Mouse (Mus musculus) embryonic facial prominence, embryonic 13.5 days (tissue): ENCODE measurements around the gene Ass1. TPM values are rescaled to one million over a fixed set of nuclear protein-coding genes. Genes with fewer than 3 reads are reported as not detected.

Experiments used
- ATAC-seq: fragments of 200-750 bp; cut with Nextera tagmentation; 2 replicates; pipeline ENCODE4 v1.8.0; 2017; ENCODE audit warnings: low read depth; ENCODE audit not compliant: insufficient number of reproducible peaks, insufficient read depth, low FRiP score, low TSS enrichment
- H3K27ac ChIP-seq: fragments of 300-500 bp; sonication (generic); 2 replicates; pipeline ENCODE4 v1.5.1; 2015; ENCODE audit warnings: moderate library complexity, mild to moderate bottlenecking, inconsistent platforms
- H3K27me3 ChIP-seq: fragments of 300-500 bp; sonication (generic); 2 replicates; pipeline ENCODE4 v1.6.1; 2015; ENCODE audit warnings: mild to moderate bottlenecking, inconsistent platforms
- H3K36me3 ChIP-seq: fragments of 300-500 bp; sonication (generic); 2 replicates; pipeline ENCODE4 v1.6.1; 2015; ENCODE audit warnings: mild to moderate bottlenecking, inconsistent platforms
- H3K4me1 ChIP-seq: fragments of 300-500 bp; sonication (generic); 2 replicates; pipeline ENCODE4 v1.6.1; 2015; ENCODE audit warnings: inconsistent platforms
- H3K4me2 ChIP-seq: fragments of 300-500 bp; sonication (generic); 2 replicates; pipeline ENCODE4 v1.6.1; 2015; ENCODE audit warnings: moderate library complexity, mild to moderate bottlenecking, inconsistent platforms
- H3K4me3 ChIP-seq: fragments of 300-500 bp; sonication (generic); 2 replicates; pipeline ENCODE4 v1.5.1; 2015; ENCODE audit warnings: mild to moderate bottlenecking, inconsistent platforms
- H3K9ac ChIP-seq: fragments of 300-500 bp; sonication (generic); 2 replicates; pipeline ENCODE4 v1.6.1; 2015; ENCODE audit warnings: mild to moderate bottlenecking, inconsistent platforms
- H3K9me3 ChIP-seq: fragments of 300-500 bp; sonication (generic); 2 replicates; pipeline ENCODE4 v1.6.1; 2016; ENCODE audit warnings: inconsistent platforms
- WGBS: fragments of 180-500 bp; shearing (Covaris S2); methylation state at CpG from one replicate; pipeline ENCODE4 v1.1.7; 2015; ENCODE audit warnings: mixed read lengths; 5-methylcytosine and 5-hydroxymethylcytosine counted together
- polyA plus RNA-seq: library from polyadenylated mRNA; unstranded; fragments of >200 nt; fragmentation: Nextera tagmentation; extraction: Ambion mirVana; gene quantifications from 2 replicates; pipeline ENCODE4 v1.2.1, GENCODE M21; 2015

Gene Ass1
- polyA plus RNA-seq, 1 experiment from 2014 or later, result 15.3 TPM

GRCm38 (mm10) chr2:31447536-31447935 lies 22.5 kb upstream of the Ass1 start:
- no peak overlapping the region for H3K27ac ChIP-seq
- no peak for ATAC-seq
- no peaks in the 10 kb centered on the region for H3K9me3 ChIP-seq
- 76% methylated on average over 2 of the region's 2 CpGs for WGBS
- H3K9ac ChIP-seq, result no peak overlapping the region
- H3K4me1 ChIP-seq, result peaks cover 52% of the 10 kb centered on the region
- H3K36me3 ChIP-seq, result no peaks in the 10 kb centered on the region
- H3K4me2 ChIP-seq, result no peak overlapping the region
- H3K27me3 ChIP-seq, result no peaks in the 10 kb centered on the region
- no peak overlapping the region for H3K4me3 ChIP-seq

GRCm38 (mm10) chr2:31448756-31449440 lies 21.1 kb upstream of the Ass1 start:
- no peaks in the 10 kb centered on the region for H3K36me3 ChIP-seq
- no peaks in the 10 kb centered on the region for H3K27me3 ChIP-seq
- H3K4me3 ChIP-seq, result no peak overlapping the region
- H3K4me1 ChIP-seq, result peaks cover 46% of the 10 kb centered on the region
- H3K9ac ChIP-seq, result no peak overlapping the region
- WGBS, result 48% methylated on average over 3 of the region's 3 CpGs
- H3K4me2 ChIP-seq, result no peak overlapping the region
- H3K27ac ChIP-seq, result no peak overlapping the region
- no peaks in the 10 kb centered on the region for H3K9me3 ChIP-seq
- no peak for ATAC-seq

DNA sequence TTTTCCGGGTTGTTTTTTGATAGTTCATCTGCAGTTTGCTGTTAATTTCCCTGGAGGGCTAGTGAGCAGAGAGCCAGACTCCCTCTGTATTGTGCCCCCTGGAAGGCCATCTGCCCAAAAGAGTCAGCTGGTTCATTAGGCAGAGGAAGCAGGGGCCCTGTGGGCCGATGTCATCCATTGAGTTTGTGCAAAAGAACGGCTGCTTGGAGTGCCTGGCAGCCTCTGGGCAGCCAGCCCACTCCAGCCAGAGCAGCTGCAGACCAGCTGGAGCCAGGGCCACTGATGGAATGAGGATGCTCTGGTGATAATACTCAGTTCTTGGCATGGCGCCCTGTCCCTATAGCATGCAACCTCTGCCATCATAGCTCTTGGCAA lies 20.6 kb upstream of the Ass1 start:
- H3K4me1 ChIP-seq, result peaks cover 50% of the 10 kb centered on the region
- WGBS, result 41% methylated on average over 4 of the region's 4 CpGs
- no peaks in the 10 kb centered on the region for H3K27me3 ChIP-seq
- H3K9ac ChIP-seq, result no peak overlapping the region
- H3K4me2 ChIP-seq, result no peak overlapping the region
- H3K27ac ChIP-seq, result no peak overlapping the region
- H3K4me3 ChIP-seq, result no peak overlapping the region
- no peaks in the 10 kb centered on the region for H3K9me3 ChIP-seq
- no peaks in the 10 kb centered on the region for H3K36me3 ChIP-seq
- ATAC-seq, result no peak; the same call in 1 of the 2 replicates

- 96% methylated on average over 4 of the region's 4 CpGs for WGBS
- Histone ChIP-seq H3K36me3 (no peaks in the 10 kb centered on the region), H3K4me1 (peaks cover 55% of the 10 kb centered on the region), H3K9me3 (no peaks in the 10 kb centered on the region), H3K4me2 (no peak overlapping the region), H3K4me3 (no peak overlapping the region), H3K9ac (no peak overlapping the region), H3K27me3 (no peaks in the 10 kb centered on the region), H3K27ac (no peak overlapping the region)
- ATAC-seq, result no peak; the same call in 1 of the 2 replicates
These were observed 20.1 kb upstream of the Ass1 start for GRCm38 (mm10) chr2:31449902-31450301.

DNA sequence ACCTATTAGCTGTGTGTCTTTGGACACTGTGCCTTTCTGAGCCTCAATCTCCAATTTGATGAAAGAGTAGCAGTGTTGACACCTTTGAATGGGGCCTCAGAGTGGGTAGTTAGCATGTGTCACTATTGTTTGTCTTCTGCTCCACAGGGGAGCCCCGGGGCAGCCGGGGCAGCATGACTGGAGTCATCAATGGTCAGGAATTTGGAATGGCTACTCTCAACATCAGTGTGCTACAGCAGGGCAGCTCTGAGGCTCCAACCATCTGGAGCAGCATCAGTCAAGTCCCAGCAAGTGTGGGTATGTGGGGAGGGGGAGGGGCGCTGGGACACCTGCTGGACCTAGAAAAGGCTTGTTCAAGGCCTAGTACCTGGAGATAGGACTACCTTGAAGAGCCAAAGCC lies 19.3 kb upstream of the Ass1 start:
- H3K9ac ChIP-seq, result no peak overlapping the region
- no peaks in the 10 kb centered on the region for H3K36me3 ChIP-seq
- no peaks in the 10 kb centered on the region for H3K27me3 ChIP-seq
- H3K4me1 ChIP-seq, result peaks cover 53% of the 10 kb centered on the region
- no peak overlapping the region for H3K27ac ChIP-seq
- no peak overlapping the region for H3K4me2 ChIP-seq
- no peaks in the 10 kb centered on the region for H3K9me3 ChIP-seq
- no peak for ATAC-seq
- 47% methylated on average over 3 of the region's 3 CpGs for WGBS
- no peak overlapping the region for H3K4me3 ChIP-seq

- H3K9ac ChIP-seq, result no peak overlapping the region
- no peaks in the 10 kb centered on the region for H3K36me3 ChIP-seq
- no peak overlapping the region for H3K4me2 ChIP-seq
- H3K9me3 ChIP-seq, result no peaks in the 10 kb centered on the region
- 31% methylated on average over 1 of the region's 1 CpGs for WGBS
- H3K27ac ChIP-seq, result peak overlapping the region; percentile 2; the same call in 1 of the 2 replicates
- H3K4me3 ChIP-seq, result no peak overlapping the region
- ATAC-seq, result no peak
- peaks cover 47% of the 10 kb centered on the region for H3K4me1 ChIP-seq
- no peaks in the 10 kb centered on the region for H3K27me3 ChIP-seq
These were observed 18.5 kb upstream of the Ass1 start for GRCm38 (mm10) chr2:31451530-31451929.

DNA sequence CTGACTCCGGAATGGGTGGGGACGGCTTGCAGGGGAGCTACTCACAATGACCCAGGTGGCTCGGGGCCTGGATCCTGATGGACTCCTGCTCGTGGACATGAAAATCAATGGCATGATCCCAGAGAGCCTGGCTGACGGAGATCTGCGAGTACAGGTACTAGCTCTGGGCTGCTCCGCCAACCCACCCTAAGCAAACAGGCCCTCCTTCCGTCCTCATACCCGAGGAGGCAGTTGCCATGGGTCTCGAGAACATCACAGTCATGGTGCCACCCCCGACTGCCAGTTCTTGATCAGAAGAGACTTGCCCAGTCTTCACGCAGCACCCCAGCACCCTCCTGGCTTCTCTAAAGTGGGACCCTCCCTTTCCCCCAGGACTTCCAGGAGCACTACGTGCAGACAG lies 17.0 kb upstream of the Ass1 start:
- no peak overlapping the region for H3K4me2 ChIP-seq
- ATAC-seq, result no peak
- H3K9me3 ChIP-seq, result no peaks in the 10 kb centered on the region
- WGBS, result 83% methylated on average over 13 of the region's 13 CpGs
- no peaks in the 10 kb centered on the region for H3K36me3 ChIP-seq
- H3K27me3 ChIP-seq, result 0 out of 2 replicates have a peak, but pooled peaks cover 5% of the 10 kb centered on the region
- no peak overlapping the region for H3K27ac ChIP-seq
- no peak overlapping the region for H3K9ac ChIP-seq
- H3K4me3 ChIP-seq, result no peak overlapping the region
- peaks cover 47% of the 10 kb centered on the region for H3K4me1 ChIP-seq

DNA sequence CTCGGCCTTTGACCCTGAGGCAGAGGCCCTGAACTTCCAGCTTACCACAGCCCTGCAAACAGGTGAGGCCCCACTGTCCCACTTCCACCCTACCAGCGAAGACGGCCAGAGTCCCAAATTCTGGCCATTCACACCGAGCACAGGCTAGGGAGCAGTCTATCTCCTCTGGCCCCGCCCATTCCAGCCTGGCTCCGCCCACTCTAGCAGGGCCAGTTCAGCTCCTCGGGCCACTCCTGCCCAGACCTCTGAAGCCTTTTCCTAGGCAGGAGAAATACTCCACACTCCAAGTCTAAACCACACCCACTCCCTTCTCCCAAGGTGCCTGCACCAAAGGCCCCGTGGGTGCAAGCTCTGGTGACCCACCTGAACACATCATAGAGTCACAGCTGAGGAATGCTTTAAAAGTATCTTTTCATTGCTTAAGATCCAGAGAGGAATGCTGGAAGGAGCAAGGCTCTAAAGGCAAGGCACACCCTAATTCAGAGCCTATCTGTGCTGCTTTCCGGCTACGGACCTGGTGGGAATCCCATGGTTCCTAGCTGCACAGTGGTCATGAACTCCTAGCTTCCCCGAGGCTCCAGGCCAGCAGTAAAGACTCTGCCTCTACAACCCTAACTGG lies 16.3 kb upstream of the Ass1 start:
- Histone ChIP-seq H3K27me3 (peaks cover 10% of the 10 kb centered on the region), H3K4me2 (no peak overlapping the region), H3K36me3 (no peaks in the 10 kb centered on the region), H3K4me3 (no peak overlapping the region), H3K27ac (peak overlapping the region; percentile 72), H3K4me1 (peaks cover 47% of the 10 kb centered on the region), H3K9ac (no peak overlapping the region), H3K9me3 (no peaks in the 10 kb centered on the region)
- ATAC-seq, result no peak
- 33% methylated on average over 11 of the region's 11 CpGs for WGBS

- Histone ChIP-seq H3K27ac (peak overlapping the region; percentile 72), H3K27me3 (peaks cover 16% of the 10 kb centered on the region), H3K36me3 (no peaks in the 10 kb centered on the region), H3K4me1 (peaks cover 43% of the 10 kb centered on the region), H3K9me3 (no peaks in the 10 kb centered on the region), H3K4me3 (no peak overlapping the region), H3K4me2 (no peak overlapping the region), H3K9ac (no peak overlapping the region)
- no peak for ATAC-seq
- 43% methylated on average over 8 of the region's 8 CpGs for WGBS
These were observed 15.7 kb upstream of the Ass1 start for GRCm38 (mm10) chr2:31454280-31454679.

GRCm38 (mm10) chr2:31455418-31455817 lies 14.6 kb upstream of the Ass1 start:
- no peak overlapping the region for H3K4me2 ChIP-seq
- H3K4me1 ChIP-seq, result peaks cover 47% of the 10 kb centered on the region
- no peak for ATAC-seq
- no peaks in the 10 kb centered on the region for H3K36me3 ChIP-seq
- H3K27ac ChIP-seq, result no peak overlapping the region
- H3K27me3 ChIP-seq, result peaks cover 27% of the 10 kb centered on the region
- H3K9ac ChIP-seq, result no peak overlapping the region
- WGBS, result 74% methylated on average over 7 of the region's 7 CpGs
- H3K9me3 ChIP-seq, result no peaks in the 10 kb centered on the region
- no peak overlapping the region for H3K4me3 ChIP-seq

GRCm38 (mm10) chr2:31458460-31458859 lies 11.5 kb upstream of the Ass1 start:
- Histone ChIP-seq H3K36me3 (no peaks in the 10 kb centered on the region), H3K27me3 (peaks cover 56% of the 10 kb centered on the region), H3K4me3 (no peak overlapping the region), H3K4me1 (peaks cover 30% of the 10 kb centered on the region), H3K9me3 (no peaks in the 10 kb centered on the region), H3K4me2 (no peak overlapping the region), H3K27ac (no peak overlapping the region), H3K9ac (no peak overlapping the region)
- ATAC-seq, result no peak
- WGBS, result 34% methylated on average over 5 of the region's 5 CpGs
